Mouse (Mus musculus): Measurements from ENCODE around the gene Dld. TPM values are rescaled to one million over a fixed set of nuclear protein-coding genes. Genes with fewer than 3 reads are reported as not detected.

The Dld gene
- total and polyA plus RNA-seq, 3 experiments: 10.7 to 214 (median 146) TPM

- Histone ChIP-seq H3K4me1 (ENCODE audit: insufficient read depth, low read depth, low read length) (no peaks in the 10 kb centered on the region), H3K36me3 (replicated peaks) (peaks cover 74% of the 10 kb centered on the region), H3K4me3 (ENCODE audit: low read depth, low read length) (no peak overlapping the region), H3K9me3 (replicated peaks) (no peaks in the 10 kb centered on the region), H3K27me3 (ENCODE audit: insufficient read depth, low read length) (no peaks in the 10 kb centered on the region)
- TF ChIP-seq GATA2 (IDR thresholded peaks at IDR 0.05; ENCODE audit: borderline replicate concordance, low read depth, low read length): no peak
- no peak for TF ChIP-seq TAL1 (conservative IDR thresholded peaks at IDR 0.05; ENCODE audit: low read depth, low read length)
- no peak for TF ChIP-seq CTCF (IDR thresholded peaks at IDR 0.05; ENCODE audit: low read depth, low read length)
- TF ChIP-seq POLR2AphosphoS5 (IDR thresholded peaks at IDR 0.05; ENCODE audit: insufficient replicate concordance, low read depth, low read length): no peak
- TF ChIP-seq GATA1 (IDR thresholded peaks at IDR 0.05; ENCODE audit: borderline replicate concordance, low read length): no peak
- DNase-seq (ENCODE audit: low spot score) (no peak), ATAC-seq (ENCODE audit: extremely low read depth, insufficient number of reproducible peaks, low FRiP score, poor library complexity, severe bottlenecking) (no peak)
Measured at GRCm38 (mm10) chr12:31333261-31333660, 18.0 kb downstream of the Dld start.

DNA sequence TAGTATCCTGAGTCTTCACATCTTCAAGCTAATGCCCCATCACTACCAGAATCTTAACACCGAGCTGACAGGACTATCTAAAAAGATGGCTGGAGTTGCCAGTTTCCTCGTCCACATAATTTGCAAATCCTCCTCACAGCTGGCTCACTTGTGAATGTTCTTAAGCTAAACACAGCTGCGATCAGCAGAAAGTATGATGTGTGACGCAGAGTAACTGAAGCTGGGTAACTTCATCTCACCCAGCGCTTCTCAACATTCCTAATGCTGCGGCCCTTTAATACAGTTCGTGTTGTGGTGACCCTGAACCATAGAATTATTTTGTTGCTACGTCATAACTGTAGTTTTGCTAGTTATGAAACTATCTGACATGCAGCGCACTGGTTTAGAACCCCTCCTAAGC is 24.1 kb downstream of the Dld start:
- DNase-seq (ENCODE audit: low spot score) (no peak), ATAC-seq (ENCODE audit: extremely low read depth, insufficient number of reproducible peaks, low FRiP score, poor library complexity, severe bottlenecking) (no peak)
- Histone ChIP-seq H3K4me1 (ENCODE audit: insufficient read depth, low read depth, low read length) (no peaks in the 10 kb centered on the region), H3K4me3 (ENCODE audit: low read depth, low read length) (no peak overlapping the region), H3K9me3 (replicated peaks) (no peaks in the 10 kb centered on the region), H3K36me3 (replicated peaks) (peaks cover 18% of the 10 kb centered on the region), H3K27me3 (ENCODE audit: insufficient read depth, low read length) (peaks cover 15% of the 10 kb centered on the region)
- TF ChIP-seq POLR2AphosphoS5 (IDR thresholded peaks at IDR 0.05; ENCODE audit: insufficient replicate concordance, low read depth, low read length): no peak
- no peak for TF ChIP-seq CTCF (IDR thresholded peaks at IDR 0.05; ENCODE audit: low read depth, low read length)
- TF ChIP-seq GATA2 (IDR thresholded peaks at IDR 0.05; ENCODE audit: borderline replicate concordance, low read depth, low read length): no peak
- TF ChIP-seq GATA1 (IDR thresholded peaks at IDR 0.05; ENCODE audit: borderline replicate concordance, low read length): no peak
- no peak for TF ChIP-seq TAL1 (conservative IDR thresholded peaks at IDR 0.05; ENCODE audit: low read depth, low read length)

DNA sequence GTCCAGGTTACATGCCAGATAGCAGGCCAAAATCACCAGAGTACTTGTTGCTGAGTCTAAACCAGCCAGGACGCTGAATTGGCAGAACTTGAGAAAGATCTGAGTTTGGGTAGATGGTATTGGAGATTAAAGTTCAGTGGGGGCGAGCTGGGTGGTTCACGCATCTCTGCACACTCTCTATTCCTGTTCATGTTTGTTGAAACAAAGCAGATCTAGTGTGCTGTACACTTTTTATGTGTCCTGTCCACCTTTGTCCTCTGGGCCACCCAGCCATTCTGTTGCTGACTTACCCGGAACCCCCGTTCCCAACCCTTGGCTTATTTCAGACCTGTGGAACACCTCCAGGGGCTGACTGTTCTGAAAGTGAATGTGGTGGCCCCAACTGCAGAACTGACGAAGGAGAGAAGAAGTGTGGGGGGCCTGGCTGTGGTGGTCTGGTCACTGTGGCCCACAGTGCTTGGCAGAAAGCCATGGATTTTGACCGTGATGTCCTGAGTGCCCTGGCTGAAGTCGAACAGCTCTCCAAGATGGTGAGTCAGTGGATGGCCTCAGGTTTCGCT is 28.0 kb downstream of the Dld start:
- Histone ChIP-seq H3K9me3 (replicated peaks) (no peaks in the 10 kb centered on the region), H3K27me3 (ENCODE audit: insufficient read depth, low read length) (peaks cover 26% of the 10 kb centered on the region), H3K36me3 (replicated peaks) (no peaks in the 10 kb centered on the region), H3K4me3 (ENCODE audit: low read depth, low read length) (no peak overlapping the region), H3K4me1 (ENCODE audit: insufficient read depth, low read depth, low read length) (no peaks in the 10 kb centered on the region)
- ATAC-seq (ENCODE audit: extremely low read depth, insufficient number of reproducible peaks, low FRiP score, poor library complexity, severe bottlenecking) (no peak), DNase-seq (ENCODE audit: low spot score) (no peak)
- TF ChIP-seq POLR2AphosphoS5 (IDR thresholded peaks at IDR 0.05; ENCODE audit: insufficient replicate concordance, low read depth, low read length) (no peak), TAL1 (conservative IDR thresholded peaks at IDR 0.05; ENCODE audit: low read depth, low read length) (no peak)

GRCm38 (mm10) chr12:31321532-31321931 is 29.7 kb downstream of the Dld start:
- no peak overlapping the region for H3K4me3 ChIP-seq (ENCODE audit: low read depth, low read length)
- TF ChIP-seq POLR2AphosphoS5 (IDR thresholded peaks at IDR 0.05; ENCODE audit: insufficient replicate concordance, low read depth, low read length) (no peak), GATA1 (IDR thresholded peaks at IDR 0.05; ENCODE audit: borderline replicate concordance, low read length) (no peak), GATA2 (IDR thresholded peaks at IDR 0.05; ENCODE audit: borderline replicate concordance, low read depth, low read length) (no peak), CTCF (IDR thresholded peaks at IDR 0.05; ENCODE audit: low read depth, low read length) (no peak), TAL1 (conservative IDR thresholded peaks at IDR 0.05; ENCODE audit: low read depth, low read length) (no peak)
- no peaks in the 10 kb centered on the region for H3K36me3 ChIP-seq (replicated peaks)
- H3K9me3 ChIP-seq (replicated peaks): no peaks in the 10 kb centered on the region
- H3K27me3 ChIP-seq (ENCODE audit: insufficient read depth, low read length): peaks cover 31% of the 10 kb centered on the region
- DNase-seq (ENCODE audit: low spot score) (no peak), ATAC-seq (ENCODE audit: extremely low read depth, insufficient number of reproducible peaks, low FRiP score, poor library complexity, severe bottlenecking) (no peak)
- no peaks in the 10 kb centered on the region for H3K4me1 ChIP-seq (ENCODE audit: insufficient read depth, low read depth, low read length)

GRCm38 (mm10) chr12:31320817-31321216 is 30.4 kb downstream of the Dld start:
- no peak for DNase-seq (ENCODE audit: low spot score)
- Histone ChIP-seq H3K4me1 (ENCODE audit: insufficient read depth, low read depth, low read length) (no peaks in the 10 kb centered on the region), H3K9me3 (replicated peaks) (no peaks in the 10 kb centered on the region), H3K27me3 (ENCODE audit: insufficient read depth, low read length) (peaks cover 32% of the 10 kb centered on the region), H3K36me3 (replicated peaks) (no peaks in the 10 kb centered on the region), H3K4me3 (ENCODE audit: low read depth, low read length) (no peak overlapping the region)
- no peak for ATAC-seq (ENCODE audit: extremely low read depth, insufficient number of reproducible peaks, low FRiP score, poor library complexity, severe bottlenecking)
- no peak for TF ChIP-seq GATA2 (IDR thresholded peaks at IDR 0.05; ENCODE audit: borderline replicate concordance, low read depth, low read length)
- no peak for TF ChIP-seq POLR2AphosphoS5 (IDR thresholded peaks at IDR 0.05; ENCODE audit: insufficient replicate concordance, low read depth, low read length)
- TF ChIP-seq TAL1 (conservative IDR thresholded peaks at IDR 0.05; ENCODE audit: low read depth, low read length): no peak
- no peak for TF ChIP-seq GATA1 (IDR thresholded peaks at IDR 0.05; ENCODE audit: borderline replicate concordance, low read length)
- no peak for TF ChIP-seq CTCF (IDR thresholded peaks at IDR 0.05; ENCODE audit: low read depth, low read length)

GRCm38 (mm10) chr12:31318409-31318963 is 32.8 kb downstream of the Dld start:
- Histone ChIP-seq H3K27me3 (ENCODE audit: insufficient read depth, low read length) (peaks cover 28% of the 10 kb centered on the region), H3K4me3 (ENCODE audit: low read depth, low read length) (no peak overlapping the region), H3K36me3 (replicated peaks) (no peaks in the 10 kb centered on the region), H3K9me3 (replicated peaks) (no peaks in the 10 kb centered on the region), H3K4me1 (ENCODE audit: insufficient read depth, low read depth, low read length) (no peaks in the 10 kb centered on the region)
- no peak for DNase-seq (ENCODE audit: low spot score)
- ATAC-seq (ENCODE audit: extremely low read depth, insufficient number of reproducible peaks, low FRiP score, poor library complexity, severe bottlenecking): no peak
- TF ChIP-seq POLR2AphosphoS5 (IDR thresholded peaks at IDR 0.05; ENCODE audit: insufficient replicate concordance, low read depth, low read length): no peak
- no peak for TF ChIP-seq GATA2 (IDR thresholded peaks at IDR 0.05; ENCODE audit: borderline replicate concordance, low read depth, low read length)
- no peak for TF ChIP-seq GATA1 (IDR thresholded peaks at IDR 0.05; ENCODE audit: borderline replicate concordance, low read length)
- no peak for TF ChIP-seq TAL1 (conservative IDR thresholded peaks at IDR 0.05; ENCODE audit: low read depth, low read length)
- TF ChIP-seq CTCF (IDR thresholded peaks at IDR 0.05; ENCODE audit: low read depth, low read length): no peak
